Mouse (Mus musculus) megakaryocyte, embryonic 14.5 days (primary cell): ENCODE data around the gene Fam131a.

Experiments
- FLI1 ChIP-seq: IDR thresholded peaks from 2 replicates; pipeline ENCODE4 v1.6.1; 2012; ENCODE audit warnings: low read length, inconsistent platforms, mixed read lengths
- GATA1 ChIP-seq: IDR thresholded peaks from 3 replicates; pipeline ENCODE4 v1.6.1; 2012; ENCODE audit warnings: mixed read lengths, low read length, inconsistent platforms, borderline replicate concordance

- no peak for TF ChIP-seq GATA1
- no peak for TF ChIP-seq FLI1
These were observed 29.7 kb downstream of the Fam131a start for GRCm38 (mm10) chr16:20722736-20723135.
